Mouse (Mus musculus): Measurements from ENCODE around the gene Lpp. TPM values are rescaled to one million over a fixed set of nuclear protein-coding genes. Genes with fewer than 3 reads are reported as not detected.

Gene Lpp
- 13.3 and 15.0 TPM in 2 replicates for polyA plus RNA-seq (2015; fragmentation: Nextera tagmentation; extraction: Ambion mirVana)

DNA sequence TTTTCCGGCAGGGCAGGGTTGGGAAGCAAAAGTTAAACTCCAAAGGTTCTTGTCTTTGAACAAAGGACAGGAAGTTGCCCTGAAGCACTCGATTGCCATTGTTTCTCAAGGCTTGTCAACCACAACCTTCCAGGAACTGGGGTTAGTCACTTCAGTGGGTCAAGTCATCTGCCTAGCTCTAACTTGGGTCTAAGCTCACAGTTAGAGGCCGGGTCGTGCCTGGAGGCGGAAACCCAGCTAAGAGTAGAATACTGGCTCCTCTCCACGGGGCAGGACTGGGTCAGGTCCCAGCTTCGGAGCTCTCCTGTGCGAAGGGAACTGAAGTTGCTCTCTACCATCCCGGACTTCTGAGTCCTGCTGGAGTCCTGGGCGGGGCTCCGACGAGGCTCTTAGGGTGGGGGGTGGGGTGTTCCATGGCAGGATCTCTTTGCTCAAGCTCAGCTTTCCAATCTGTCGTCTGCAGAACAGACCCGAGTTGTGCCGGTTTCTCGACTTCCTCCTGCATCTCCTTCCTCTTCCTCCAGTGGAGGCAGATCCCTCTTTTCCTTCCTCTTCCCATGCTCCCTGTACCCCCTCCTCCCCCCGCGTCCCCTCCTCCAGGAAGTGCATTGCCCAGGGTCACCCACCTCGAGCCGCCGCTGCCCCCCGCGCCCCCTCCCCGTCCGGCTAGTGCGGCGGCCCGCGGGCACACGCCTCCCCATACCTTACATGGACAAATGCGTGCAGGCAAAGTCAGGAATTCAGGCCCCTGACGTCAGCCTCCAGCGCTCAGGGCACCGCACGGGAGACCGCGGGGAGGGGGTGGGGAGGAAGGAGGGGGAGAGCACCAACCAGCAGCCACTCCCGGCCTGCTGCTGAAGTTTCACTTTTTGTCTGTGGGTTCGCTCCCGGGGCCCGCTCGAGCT lies at the start of gene Lpp:
Gene Lpp (plus strand): TSS at position 857 of the 905 bp plus-strand sequence.
- 2% methylated on average over 42 of the region's 42 CpGs for WGBS

DNA sequence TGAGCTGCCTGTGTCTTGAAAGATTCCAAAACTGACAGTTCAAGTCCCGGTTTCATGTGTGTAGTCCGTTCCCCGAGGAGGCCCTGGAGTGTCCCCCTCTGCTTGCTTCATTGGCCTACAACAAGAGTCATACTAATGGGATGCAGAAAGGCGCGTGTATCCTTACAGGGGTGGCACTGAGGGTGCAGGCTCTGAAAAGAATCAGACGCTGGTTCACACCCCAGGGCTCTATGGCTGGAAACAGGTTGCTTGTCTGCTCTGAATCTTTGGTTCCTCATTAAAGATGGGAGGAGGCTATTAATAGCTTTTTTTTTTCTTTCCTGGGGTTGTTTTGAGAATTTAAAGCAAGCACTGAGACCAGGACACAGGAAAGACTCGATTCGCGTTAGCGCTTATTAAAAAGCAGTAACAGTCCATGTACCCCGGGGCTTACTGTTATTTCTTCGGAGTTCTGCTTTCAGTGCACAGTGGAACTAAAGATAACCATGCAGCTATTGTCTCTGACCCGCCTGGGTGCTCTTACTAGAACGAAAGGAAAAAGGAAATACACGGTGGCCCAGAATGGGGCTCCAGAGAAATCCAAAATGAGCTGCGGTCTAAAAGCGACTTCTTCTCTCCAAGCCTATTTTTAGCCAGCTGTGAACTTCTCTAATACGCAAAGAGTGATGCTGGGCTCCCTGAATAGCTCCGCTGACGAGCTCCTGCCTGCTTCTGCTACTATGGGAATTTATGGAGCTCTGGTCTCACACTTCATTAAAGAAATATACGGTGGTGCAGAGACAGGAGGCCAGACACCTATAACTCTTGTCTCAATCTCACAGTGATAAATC lies 45.5 kb upstream of the Lpp start:
- peaks cover 12% of the 10 kb centered on the region for H3K4me1 ChIP-seq (replicated peaks)
- H3K9me3 ChIP-seq = no peaks in the 10 kb centered on the region
- peak overlapping the region; percentile 42 for H3K4me2 ChIP-seq
- WGBS = 22% methylated on average over 21 of the region's 21 CpGs
- ATAC-seq (ENCODE audit: low read depth) = peak; percentile 73
- no peak overlapping the region for H3K9ac ChIP-seq
- no peaks in the 10 kb centered on the region for H3K36me3 ChIP-seq
- no peak overlapping the region for H3K4me3 ChIP-seq
- H3K27me3 ChIP-seq = peaks cover 8% of the 10 kb centered on the region; the same call in 1 of the 2 replicates
- H3K27ac ChIP-seq (replicated peaks) = peak overlapping the region; percentile 39

More for the DNA sequence above, at the start of gene Lpp:
- Histone ChIP-seq H3K27me3 (no peaks in the 10 kb centered on the region), H3K4me1 (replicated peaks) (peaks cover 15% of the 10 kb centered on the region), H3K4me3 (peak within 1 kb of the TSS; percentile 83), H3K9ac (peak within 1 kb of the TSS; percentile 92), H3K4me2 (peak within 1 kb of the TSS; percentile 80), H3K27ac (replicated peaks) (peak within 1 kb of the TSS; percentile 89), H3K9me3 (no peaks in the 10 kb centered on the region), H3K36me3 (no peaks in the 10 kb centered on the region)
- peak; percentile 91 for ATAC-seq (ENCODE audit: low read depth)

DNA sequence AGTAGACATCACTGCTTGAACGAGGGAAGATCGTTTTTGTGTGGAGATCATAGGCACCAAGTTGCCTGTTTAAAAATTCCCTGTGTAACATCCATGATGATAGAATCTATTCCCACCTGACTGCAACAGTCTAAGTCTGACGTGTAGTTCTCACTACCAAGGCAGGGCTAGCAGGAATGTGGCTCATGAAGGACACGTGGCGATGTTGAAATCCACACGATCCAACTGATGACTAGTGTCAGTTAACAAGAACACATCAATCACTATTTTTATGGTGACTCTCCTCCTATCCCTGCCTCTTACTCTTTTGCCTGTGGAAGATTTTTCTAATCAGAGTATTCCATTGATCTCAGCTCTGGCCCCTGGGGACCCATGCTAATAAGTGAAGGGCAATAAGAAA lies 43.0 kb upstream of the Lpp start:
- peaks cover 12% of the 10 kb centered on the region for H3K4me1 ChIP-seq (replicated peaks)
- no peak overlapping the region for H3K4me3 ChIP-seq
- H3K27ac ChIP-seq (replicated peaks) = no peak overlapping the region
- no peak overlapping the region for H3K4me2 ChIP-seq
- H3K27me3 ChIP-seq = peaks cover 8% of the 10 kb centered on the region; the same call in 1 of the 2 replicates
- no peaks in the 10 kb centered on the region for H3K36me3 ChIP-seq
- H3K9me3 ChIP-seq = no peaks in the 10 kb centered on the region
- ATAC-seq (ENCODE audit: low read depth) = no peak
- WGBS = 83% methylated on average over 6 of the region's 6 CpGs
- H3K9ac ChIP-seq = no peak overlapping the region

DNA sequence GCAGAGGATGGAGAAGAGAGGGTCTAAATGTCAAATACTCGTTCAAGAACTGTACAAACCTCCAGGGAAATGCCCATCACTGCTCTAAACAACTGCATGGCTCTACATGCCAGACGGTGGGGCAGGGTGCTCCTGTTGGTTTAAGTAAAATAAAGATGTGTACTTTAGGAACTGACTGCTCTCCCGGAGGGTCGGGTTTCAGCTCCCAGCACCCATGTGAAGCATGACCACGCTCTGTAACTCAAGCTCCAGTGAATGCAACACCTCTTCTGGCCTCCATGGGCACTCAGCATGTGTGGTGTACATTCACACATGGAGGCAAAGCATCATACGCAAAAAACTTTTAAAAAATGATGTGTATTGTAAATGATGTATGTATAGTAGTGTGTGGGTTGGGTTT lies 42.6 kb upstream of the Lpp start:
- Histone ChIP-seq H3K4me3 (no peak overlapping the region), H3K27ac (replicated peaks) (no peak overlapping the region), H3K4me2 (no peak overlapping the region), H3K9me3 (no peaks in the 10 kb centered on the region), H3K9ac (no peak overlapping the region), H3K36me3 (no peaks in the 10 kb centered on the region), H3K4me1 (replicated peaks) (peaks cover 12% of the 10 kb centered on the region), H3K27me3 (peaks cover 4% of the 10 kb centered on the region; the same call in 1 of the 2 replicates)
- ATAC-seq (ENCODE audit: low read depth) = no peak
- 74% methylated on average over 6 of the region's 6 CpGs for WGBS

DNA sequence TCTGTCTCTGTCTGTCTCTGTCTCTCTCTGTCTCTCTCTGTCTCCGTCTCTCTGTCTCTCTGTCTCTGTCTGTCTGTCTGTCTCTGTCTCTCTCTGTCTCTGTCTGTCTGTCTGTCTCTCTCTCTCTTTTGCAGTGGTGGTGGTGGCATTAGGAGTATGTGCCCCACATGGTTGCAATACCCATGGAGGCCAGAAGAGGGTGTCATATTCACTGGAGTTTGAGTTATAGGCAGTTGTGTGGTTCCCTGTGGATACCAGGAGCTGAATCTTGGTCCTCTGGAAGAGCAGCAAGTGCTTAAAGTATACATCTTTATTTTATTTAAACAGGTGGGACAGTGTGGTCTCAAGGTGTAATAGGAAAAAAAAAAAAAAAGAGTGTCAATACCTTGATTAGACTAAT lies 41.5 kb upstream of the Lpp start:
- no peak overlapping the region for H3K9ac ChIP-seq
- peaks cover 3% of the 10 kb centered on the region; the same call in 1 of the 2 replicates for H3K27me3 ChIP-seq
- H3K4me3 ChIP-seq = no peak overlapping the region
- WGBS = 96% methylated on average over 1 of the region's 1 CpGs
- H3K9me3 ChIP-seq = no peaks in the 10 kb centered on the region
- H3K4me1 ChIP-seq (replicated peaks) = peaks cover 12% of the 10 kb centered on the region
- ATAC-seq (ENCODE audit: low read depth) = no peak
- H3K4me2 ChIP-seq = no peak overlapping the region
- no peaks in the 10 kb centered on the region for H3K36me3 ChIP-seq
- H3K27ac ChIP-seq (replicated peaks) = no peak overlapping the region

DNA sequence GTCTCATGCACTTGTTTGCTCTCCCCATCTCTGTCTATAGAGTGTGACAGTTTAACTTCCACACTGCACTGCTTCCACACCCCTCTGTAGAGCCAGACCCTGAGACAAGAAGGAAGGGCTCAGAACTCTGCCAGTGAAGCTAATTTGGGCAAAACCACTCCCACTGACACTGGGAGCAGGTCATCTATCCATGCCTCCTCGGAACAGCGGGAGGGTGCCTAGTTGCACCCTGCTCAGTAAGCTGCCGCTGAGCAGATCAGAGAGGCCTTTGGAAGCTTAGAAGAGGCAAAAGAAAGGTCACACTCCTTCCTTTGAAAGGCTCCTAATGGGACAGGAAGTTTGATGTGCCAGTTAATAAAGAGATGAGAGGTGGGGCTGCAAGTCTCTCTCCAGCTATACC lies 39.5 kb upstream of the Lpp start:
- Histone ChIP-seq H3K4me1 (replicated peaks) (no peaks in the 10 kb centered on the region), H3K4me3 (no peak overlapping the region), H3K36me3 (no peaks in the 10 kb centered on the region), H3K9me3 (no peaks in the 10 kb centered on the region), H3K9ac (no peak overlapping the region), H3K27me3 (peaks cover 3% of the 10 kb centered on the region; the same call in 1 of the 2 replicates), H3K4me2 (no peak overlapping the region), H3K27ac (replicated peaks) (no peak overlapping the region)
- ATAC-seq (ENCODE audit: low read depth) = no peak
- WGBS = 7% methylated on average over 3 of the region's 3 CpGs

DNA sequence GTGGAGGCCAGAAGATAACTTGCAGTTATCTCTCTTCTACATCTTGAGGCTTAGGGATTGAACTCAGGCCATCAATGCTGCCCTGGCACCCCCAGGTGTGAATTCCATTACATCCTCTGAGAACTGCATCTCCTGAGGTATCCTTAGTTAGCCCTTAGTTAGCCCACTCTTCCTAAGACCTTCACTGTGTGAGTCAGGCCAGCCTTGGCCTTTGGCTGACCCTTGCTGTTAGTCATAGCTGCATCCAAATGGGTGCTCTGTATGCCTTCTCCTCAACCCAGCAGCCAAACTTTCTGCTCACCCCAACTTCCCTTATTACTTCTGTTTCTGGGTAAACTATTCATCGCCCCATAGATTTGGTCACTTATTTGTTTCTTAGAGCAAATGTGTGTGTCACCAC lies 31.6 kb upstream of the Lpp start:
- 94% methylated on average over 1 of the region's 1 CpGs for WGBS

DNA sequence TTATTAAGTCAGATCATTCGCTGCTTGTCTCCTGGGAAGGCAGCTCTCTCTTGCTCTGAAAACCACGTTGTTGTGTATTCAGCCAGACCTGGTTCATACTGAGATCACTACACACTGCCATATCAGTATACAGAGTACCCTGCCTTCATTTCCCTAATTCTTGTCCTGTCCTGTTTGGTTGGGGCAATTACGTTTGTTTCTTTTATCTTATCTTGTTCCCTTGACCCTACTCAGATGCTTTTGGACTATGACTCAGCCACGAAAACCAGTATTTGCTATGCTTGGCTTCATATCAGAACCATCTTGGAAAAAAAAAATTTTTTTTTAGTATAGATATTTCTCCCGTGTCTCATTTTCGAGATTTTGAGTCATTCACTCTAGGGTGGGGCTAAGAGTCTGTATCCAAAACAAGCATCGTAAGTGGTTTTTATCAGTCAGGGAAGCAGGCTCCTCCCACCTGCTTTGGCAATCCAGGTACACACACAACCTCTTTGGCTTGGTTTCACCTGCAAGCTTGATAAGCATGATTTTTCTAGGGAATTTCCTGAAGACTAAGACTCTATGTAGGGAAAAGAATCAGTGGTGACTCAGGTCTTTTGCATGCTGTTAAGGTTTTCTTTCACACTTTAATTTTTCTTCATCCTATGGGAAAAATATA lies 29.1 kb upstream of the Lpp start:
- Histone ChIP-seq H3K27me3 (peaks cover 22% of the 10 kb centered on the region), H3K27ac (replicated peaks) (no peak overlapping the region), H3K4me1 (replicated peaks) (no peaks in the 10 kb centered on the region), H3K9ac (no peak overlapping the region), H3K36me3 (no peaks in the 10 kb centered on the region), H3K4me3 (no peak overlapping the region), H3K9me3 (no peaks in the 10 kb centered on the region), H3K4me2 (no peak overlapping the region)
- no peak for ATAC-seq (ENCODE audit: low read depth)
- 87% methylated on average over 7 of the region's 7 CpGs for WGBS

More for the DNA sequence above, 31.6 kb upstream of the Lpp start:
- Histone ChIP-seq H3K4me2 (no peak overlapping the region), H3K36me3 (no peaks in the 10 kb centered on the region), H3K4me1 (replicated peaks) (no peaks in the 10 kb centered on the region), H3K9me3 (no peaks in the 10 kb centered on the region), H3K27me3 (0 out of 2 replicates have a peak, but pooled peaks cover 7% of the 10 kb centered on the region), H3K4me3 (no peak overlapping the region), H3K27ac (replicated peaks) (no peak overlapping the region), H3K9ac (no peak overlapping the region)
- no peak for ATAC-seq (ENCODE audit: low read depth)

DNA sequence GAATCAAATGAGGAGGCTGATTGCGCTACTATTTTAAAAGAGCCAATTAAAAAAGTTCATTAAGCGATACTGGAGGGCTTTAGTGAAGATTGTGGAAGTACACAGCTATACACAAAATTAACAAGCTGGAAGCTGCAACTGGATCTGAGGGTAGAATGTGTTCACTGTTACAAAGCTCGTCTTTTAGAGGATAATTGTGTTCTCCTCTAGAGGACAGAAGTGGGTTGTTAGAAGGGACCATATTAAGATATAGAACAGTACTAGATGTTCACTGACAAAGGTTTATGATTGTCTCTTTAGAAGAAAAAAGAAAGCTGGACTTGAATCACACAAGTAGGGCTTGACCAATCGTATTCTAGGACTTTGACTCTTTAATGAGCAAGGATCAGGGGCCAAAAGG lies 27.4 kb upstream of the Lpp start:
- Histone ChIP-seq H3K36me3 (no peaks in the 10 kb centered on the region), H3K27ac (replicated peaks) (no peak overlapping the region), H3K4me3 (no peak overlapping the region), H3K9me3 (no peaks in the 10 kb centered on the region), H3K27me3 (peaks cover 22% of the 10 kb centered on the region), H3K4me1 (replicated peaks) (no peaks in the 10 kb centered on the region), H3K9ac (no peak overlapping the region), H3K4me2 (no peak overlapping the region)
- WGBS = 55% methylated on average over 4 of the region's 4 CpGs
- ATAC-seq (ENCODE audit: low read depth) = no peak

DNA sequence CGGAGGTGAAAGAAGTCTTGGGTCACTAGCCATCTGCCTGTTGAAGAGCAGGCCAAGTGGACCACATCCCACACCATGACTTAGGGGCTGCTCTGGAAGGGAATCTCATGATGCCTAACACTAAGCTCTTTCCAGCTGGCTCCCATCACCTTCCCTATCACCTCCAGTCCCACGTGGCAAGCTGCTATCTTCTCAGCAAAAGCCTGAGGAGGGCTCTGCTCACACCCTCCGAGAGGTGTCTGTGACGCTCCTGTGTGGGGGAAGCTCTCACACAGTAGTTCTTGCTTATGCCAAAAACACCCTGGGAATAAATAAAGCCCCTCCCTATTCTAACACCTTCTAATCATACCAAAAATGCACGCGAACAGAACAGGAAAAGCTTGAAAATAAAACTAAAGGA lies 26.2 kb upstream of the Lpp start:
- Histone ChIP-seq H3K27ac (replicated peaks) (no peak overlapping the region), H3K9ac (no peak overlapping the region), H3K36me3 (no peaks in the 10 kb centered on the region), H3K9me3 (0 out of 2 replicates have a peak, but pooled peaks cover 5% of the 10 kb centered on the region), H3K4me1 (replicated peaks) (no peaks in the 10 kb centered on the region), H3K27me3 (peaks cover 22% of the 10 kb centered on the region), H3K4me2 (no peak overlapping the region), H3K4me3 (no peak overlapping the region)
- WGBS = 71% methylated on average over 6 of the region's 6 CpGs
- no peak for ATAC-seq (ENCODE audit: low read depth)

DNA sequence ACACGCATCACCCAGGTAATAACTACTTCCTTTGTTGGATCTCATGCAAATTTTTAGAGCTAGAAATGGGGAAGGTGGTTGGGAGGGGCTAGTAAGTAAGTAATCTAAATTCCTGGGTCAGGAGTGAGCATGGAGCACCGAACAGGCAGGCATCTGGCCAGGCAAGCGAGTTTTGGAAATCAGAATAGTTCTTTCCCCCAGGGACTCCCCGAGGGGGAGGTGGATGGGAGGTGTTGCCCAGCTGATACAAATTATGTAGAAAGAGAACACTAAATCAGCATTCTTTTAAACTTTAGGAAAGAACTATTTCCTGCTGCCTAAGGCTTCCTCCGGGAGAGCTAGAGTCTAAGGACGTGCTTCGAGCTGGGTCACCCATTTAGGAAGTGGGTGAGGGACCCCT lies 25.8 kb upstream of the Lpp start:
- WGBS = 62% methylated on average over 7 of the region's 7 CpGs
- H3K4me3 ChIP-seq = no peak overlapping the region

More for the DNA sequence above, 25.8 kb upstream of the Lpp start:
- Histone ChIP-seq H3K9me3 (0 out of 2 replicates have a peak, but pooled peaks cover 5% of the 10 kb centered on the region), H3K4me1 (replicated peaks) (no peaks in the 10 kb centered on the region), H3K27me3 (peaks cover 21% of the 10 kb centered on the region), H3K9ac (no peak overlapping the region), H3K36me3 (no peaks in the 10 kb centered on the region), H3K4me2 (no peak overlapping the region), H3K27ac (replicated peaks) (no peak overlapping the region)
- no peak for ATAC-seq (ENCODE audit: low read depth)

Data from neural tube, embryonic 13.5 days (tissue).